Mouse (Mus musculus) lung, postnatal 14 days (tissue): ENCODE results near the gene Spef1.

Source experiments
- DNase-seq: peaks from one replicate; pipeline ENCODE4 v3.0.0; 2021

Spef1 gene

GRCm38 (mm10) chr2:131140533-131140905 is 46.6 kb downstream of the Spef1 start:
- no peak for DNase-seq

GRCm38 (mm10) chr2:131139886-131140532 is 47.1 kb downstream of the Spef1 start:
- peak; percentile 35 for DNase-seq

- no peak for DNase-seq
Measured at GRCm38 (mm10) chr2:131139287-131139686, 47.8 kb downstream of the Spef1 start.

GRCm38 (mm10) chr2:131138760-131139159 is 48.3 kb downstream of the Spef1 start:
- no peak for DNase-seq

GRCm38 (mm10) chr2:131138296-131138695 is 48.8 kb downstream of the Spef1 start:
- DNase-seq = no peak

- DNase-seq = peak; percentile 0
Measured at GRCm38 (mm10) chr2:131135521-131136139, 51.5 kb downstream of the Spef1 start.

DNA sequence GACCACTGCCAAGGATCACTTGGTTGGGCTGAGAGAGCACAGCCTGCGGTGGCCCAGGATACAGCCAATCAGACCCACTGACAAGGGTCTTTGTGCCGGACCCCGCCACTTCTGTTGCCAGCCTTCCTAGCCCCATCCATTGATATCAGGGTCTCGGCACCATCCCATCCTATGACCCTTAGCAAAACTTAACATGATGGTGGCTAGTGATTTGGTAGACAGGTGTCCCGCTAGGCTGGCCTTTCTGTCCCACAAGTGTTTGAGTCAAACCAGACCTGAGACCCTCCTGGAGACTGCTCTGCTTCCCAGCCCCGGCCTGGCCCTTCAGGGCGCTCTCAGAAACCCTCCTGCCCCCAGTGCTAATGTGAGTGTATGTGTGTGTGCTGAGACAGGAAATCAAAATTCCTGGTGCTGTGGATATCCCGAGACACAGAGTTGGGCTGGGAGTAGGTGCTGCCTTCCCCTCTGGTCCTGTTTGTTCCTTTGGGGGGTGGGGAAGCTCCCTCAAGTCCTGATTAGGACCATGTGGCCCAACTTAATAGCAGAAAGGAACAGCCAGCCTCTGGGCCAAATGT is 52.2 kb downstream of the Spef1 start:
- peak; percentile 0 for DNase-seq

- peak; percentile 66 for DNase-seq
Measured at GRCm38 (mm10) chr2:131134381-131134780, 52.7 kb downstream of the Spef1 start.

DNA sequence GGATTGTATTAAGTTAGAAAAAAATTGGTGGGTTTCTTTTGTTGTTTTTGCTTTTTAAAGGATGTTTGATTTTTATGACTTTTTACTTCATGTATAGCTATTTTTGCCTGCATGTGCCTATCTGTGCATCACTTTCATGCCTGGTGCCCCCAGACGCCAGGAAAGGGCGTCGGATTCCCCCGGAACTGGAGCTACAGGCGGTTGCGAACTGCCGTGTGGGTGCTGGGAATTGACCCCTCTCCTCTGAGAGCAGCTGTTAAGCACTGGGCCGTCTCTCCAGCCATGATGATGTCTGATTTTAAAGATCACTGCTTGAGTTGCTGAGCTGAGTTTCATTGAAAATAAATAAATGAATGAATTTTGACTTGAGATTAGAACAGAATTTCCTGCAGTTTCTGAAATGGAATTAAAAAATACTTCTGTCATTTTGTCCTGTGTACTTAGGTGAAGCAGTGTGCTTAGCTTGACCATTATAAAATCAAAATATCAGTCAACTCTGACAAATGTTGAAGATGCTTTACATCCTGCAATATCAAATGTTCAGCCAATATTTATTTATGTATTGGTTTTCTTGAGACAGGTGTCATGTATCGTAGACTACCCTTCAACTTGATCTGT is 54.0 kb downstream of the Spef1 start, which contains the start of gene Gm11037:
TSS of gene Gm11037 (plus strand) at position 568 of the 618 bp plus-strand sequence.
- DNase-seq = no peak

DNA sequence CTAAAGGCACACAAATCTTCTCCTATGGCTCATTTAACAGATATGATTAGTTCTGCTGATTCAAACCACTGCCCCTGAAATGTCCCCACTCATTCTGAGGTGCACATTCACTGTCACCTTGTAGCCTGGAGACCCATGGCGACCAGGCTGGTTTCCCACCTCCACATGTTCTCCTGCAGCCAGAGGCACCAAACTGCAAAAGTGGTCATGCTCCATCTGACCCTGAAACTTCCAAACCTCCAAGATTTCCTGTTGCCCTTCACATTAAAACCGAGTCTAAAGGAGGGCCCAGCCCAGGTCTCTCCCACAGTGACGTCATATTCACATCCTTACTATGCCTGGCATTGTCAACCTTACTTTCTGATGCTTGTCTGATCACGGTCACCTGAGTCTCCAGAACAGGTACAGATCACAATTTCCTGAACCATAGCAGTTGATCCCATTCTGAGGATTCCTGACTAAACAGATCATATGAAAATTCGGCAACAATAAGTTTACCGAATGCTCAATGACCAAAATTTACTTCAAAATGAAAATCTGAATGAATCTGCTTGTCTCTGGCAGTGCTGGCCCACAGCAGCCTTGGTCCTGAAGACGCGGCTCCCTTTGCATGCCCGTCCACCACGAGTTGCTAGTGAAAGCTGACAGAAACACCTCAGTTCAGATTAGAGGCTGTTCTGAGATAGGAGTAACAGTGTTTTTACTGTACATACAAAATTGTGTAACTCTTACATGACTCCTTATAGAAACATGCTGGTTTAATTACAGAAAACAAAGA is 54.8 kb downstream of the Spef1 start:
- DNase-seq = no peak

- no peak for DNase-seq
Measured at GRCm38 (mm10) chr2:131130849-131131248, 56.2 kb downstream of the Spef1 start.

GRCm38 (mm10) chr2:131129836-131130235 is 57.2 kb downstream of the Spef1 start:
- no peak for DNase-seq

DNA sequence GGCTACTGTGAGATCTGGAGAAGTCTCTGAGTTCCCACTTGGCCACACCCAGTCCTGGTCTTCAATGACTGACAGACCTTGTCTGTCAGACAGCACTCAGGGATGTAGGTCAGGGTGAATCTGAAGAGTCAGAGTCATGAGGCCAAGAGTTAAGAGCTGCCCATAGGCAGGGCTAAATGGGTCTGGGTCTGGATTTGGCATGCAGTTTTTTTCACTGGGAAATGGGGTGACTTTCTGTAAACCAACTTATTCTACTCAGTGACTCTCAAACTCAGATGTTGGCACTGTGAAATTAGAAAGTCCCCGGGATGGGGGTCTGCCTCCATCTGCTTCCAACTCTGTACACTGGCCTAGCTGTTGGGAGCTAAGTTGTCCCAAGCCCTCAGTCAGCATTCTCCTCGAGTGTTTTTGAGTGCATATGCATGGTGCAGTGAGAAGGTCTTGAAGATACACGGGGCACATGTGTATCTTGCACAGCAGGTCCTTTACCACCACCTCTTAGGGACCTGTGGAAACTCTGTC is 58.4 kb downstream of the Spef1 start:
- DNase-seq = no peak

DNA sequence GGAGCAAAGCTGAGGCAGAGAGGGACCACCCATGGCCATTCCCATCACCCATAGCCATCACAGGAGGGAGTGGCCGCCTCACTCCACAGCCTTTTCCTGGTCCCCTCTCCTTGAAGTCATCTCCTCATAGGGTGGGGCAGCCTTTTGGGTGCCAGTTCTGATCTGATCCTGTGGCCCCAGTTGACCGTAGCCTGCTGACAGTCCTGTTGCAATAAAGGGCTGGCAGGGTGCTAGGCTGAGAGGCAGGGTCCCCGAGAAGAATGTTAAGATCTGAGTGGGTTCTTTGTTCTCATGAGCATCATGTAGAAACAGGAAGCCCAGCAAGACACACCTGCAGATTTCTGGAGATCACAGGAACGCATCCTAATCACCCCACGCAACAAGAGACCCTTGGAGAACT is 58.9 kb downstream of the Spef1 start:
- no peak for DNase-seq

DNA sequence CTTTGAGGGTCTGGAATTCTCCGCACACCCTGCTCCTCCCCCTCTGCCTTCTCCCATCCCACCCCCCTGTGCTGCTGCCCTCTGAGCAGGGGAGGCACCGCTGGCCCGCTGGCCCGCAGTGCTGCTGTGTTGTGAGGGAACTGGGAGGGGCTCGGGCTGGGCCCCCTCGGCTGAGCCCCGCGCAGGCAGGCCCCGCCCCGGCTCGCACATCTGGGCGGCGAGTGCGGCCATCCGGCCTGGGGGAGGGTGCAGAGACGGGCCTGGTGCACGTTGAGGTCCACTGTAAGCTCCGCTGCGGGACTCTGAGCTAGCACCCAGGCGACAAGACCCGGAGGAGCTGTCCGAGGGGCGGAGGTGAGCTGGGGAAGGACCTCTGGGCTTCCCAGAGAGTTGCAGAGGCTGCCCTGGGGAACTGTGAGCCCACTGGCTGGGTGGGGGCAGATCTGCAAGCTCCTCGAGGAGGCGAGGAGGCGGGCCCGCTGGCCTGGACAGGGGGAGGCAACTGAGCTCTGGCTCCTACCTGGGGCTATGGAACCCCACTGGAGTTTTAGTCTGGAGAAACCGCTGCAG is 59.8 kb downstream of the Spef1 start, which contains the start of gene Hspa12b:
TSS of gene Hspa12b (plus strand) at position 120 of the 570 bp plus-strand sequence.
- peak; percentile 69 for DNase-seq

GRCm38 (mm10) chr2:131125964-131126815 is 60.9 kb downstream of the Spef1 start:
- no peak for DNase-seq

GRCm38 (mm10) chr2:131125157-131125963 is 61.7 kb downstream of the Spef1 start:
- no peak for DNase-seq

- no peak for DNase-seq
Measured at GRCm38 (mm10) chr2:131124166-131124565, 62.9 kb downstream of the Spef1 start.
